Mouse (Mus musculus) neural tube, embryonic 14.5 days (tissue): ENCODE results near the gene Pum1. TPM values are rescaled to one million over a fixed set of nuclear protein-coding genes. Genes with fewer than 3 reads are reported as not detected.

Experiments
- ATAC-seq: fragments of 200-750 bp; cut with Nextera tagmentation; 2 replicates; pipeline ENCODE4 v1.8.0; 2017; ENCODE audit warnings: low read depth, mild to moderate bottlenecking, moderate TSS enrichment, moderate library complexity
- H3K27ac ChIP-seq: fragments of 300-500 bp; sonication (generic); 2 replicates; pipeline ENCODE4 v1.5.1; 2014; ENCODE audit warnings: low read depth, mild to moderate bottlenecking, control low read depth, low read length, moderate library complexity, mixed read lengths
- H3K27me3 ChIP-seq: fragments of 300-500 bp; sonication (generic); 2 replicates; pipeline ENCODE4 v1.6.1; 2014; ENCODE audit warnings: low read length; ENCODE audit not compliant: control insufficient read depth, insufficient read depth
- H3K36me3 ChIP-seq: fragments of 300-500 bp; sonication (generic); 2 replicates; pipeline ENCODE4 v1.6.1; 2014; ENCODE audit warnings: low read length, mixed read lengths; ENCODE audit not compliant: control insufficient read depth, insufficient read depth
- H3K4me1 ChIP-seq: fragments of 300-500 bp; sonication (generic); 2 replicates; pipeline ENCODE4 v1.6.1; 2014; ENCODE audit warnings: low read length; ENCODE audit not compliant: control insufficient read depth, insufficient read depth
- H3K4me2 ChIP-seq: fragments of 300-500 bp; sonication (generic); 2 replicates; pipeline ENCODE4 v1.6.1; 2014; ENCODE audit warnings: mild to moderate bottlenecking, low read depth, low read length, control low read depth
- H3K4me3 ChIP-seq: fragments of 300-500 bp; sonication (generic); 2 replicates; pipeline ENCODE4 v1.5.1; 2014; ENCODE audit warnings: low read depth, low read length, control low read depth, mixed read lengths
- H3K9ac ChIP-seq: fragments of 300-500 bp; sonication (generic); replicated peaks from 2 replicates; pipeline ENCODE4 v1.6.1; 2014; ENCODE audit warnings: low read depth, mild to moderate bottlenecking, control low read depth, low read length, mixed read lengths
- H3K9me3 ChIP-seq: fragments of 300-500 bp; sonication (generic); 2 replicates; pipeline ENCODE4 v1.6.1; 2016; ENCODE audit warnings: low read length; ENCODE audit not compliant: control insufficient read depth
- WGBS: fragments of 180-500 bp; shearing (Covaris S2); extraction: QIAGEN DNeasy Blood & Tissue Kit; methylation state at CpG from one replicate; pipeline ENCODE4 v1.1.7; 2014; 5-methylcytosine and 5-hydroxymethylcytosine counted together
- polyA plus RNA-seq: library from polyadenylated mRNA; unstranded; fragments of >200 nt; fragmentation: Nextera tagmentation; extraction: Ambion mirVana; gene quantifications from 2 replicates; pipeline ENCODE4 v1.2.1, GENCODE M21; 2014

The Pum1 gene
- polyA plus RNA-seq, 1 experiment from 2014 or later: 94.8 TPM

GRCm38 (mm10) chr4:130706215-130707000 is 43.3 kb downstream of the Pum1 start:
- Histone ChIP-seq H3K36me3 (0 out of 2 replicates have a peak, but pooled peaks cover 3% of the 10 kb centered on the region), H3K27me3 (no peaks in the 10 kb centered on the region), H3K9ac (no peak overlapping the region), H3K4me2 (no peak overlapping the region), H3K9me3 (no peaks in the 10 kb centered on the region), H3K4me1 (0 out of 2 replicates have a peak, but pooled peaks cover 4% of the 10 kb centered on the region), H3K4me3 (no peak overlapping the region), H3K27ac (no peak overlapping the region)
- no peak for ATAC-seq
- WGBS: 88% methylated on average over 3 of the region's 3 CpGs

GRCm38 (mm10) chr4:130711353-130711848 is 48.3 kb downstream of the Pum1 start:
- no peak overlapping the region for H3K27ac ChIP-seq
- 0 out of 2 replicates have a peak, but pooled peaks cover 3% of the 10 kb centered on the region for H3K36me3 ChIP-seq
- no peak for ATAC-seq
- no peak overlapping the region for H3K4me2 ChIP-seq
- H3K4me3 ChIP-seq: no peak overlapping the region
- peaks cover 7% of the 10 kb centered on the region; the same call in 1 of the 2 replicates for H3K4me1 ChIP-seq
- WGBS: 47% methylated on average over 5 of the region's 5 CpGs
- H3K9ac ChIP-seq: no peak overlapping the region
- H3K27me3 ChIP-seq: no peaks in the 10 kb centered on the region
- H3K9me3 ChIP-seq: no peaks in the 10 kb centered on the region

- ATAC-seq: no peak
- Histone ChIP-seq H3K4me3 (no peak overlapping the region), H3K9me3 (no peaks in the 10 kb centered on the region), H3K36me3 (0 out of 2 replicates have a peak, but pooled peaks cover 3% of the 10 kb centered on the region), H3K27me3 (no peaks in the 10 kb centered on the region), H3K4me2 (no peak overlapping the region), H3K27ac (no peak overlapping the region), H3K4me1 (peaks cover 7% of the 10 kb centered on the region; the same call in 1 of the 2 replicates), H3K9ac (no peak overlapping the region)
- WGBS: 83% methylated on average over 3 of the region's 3 CpGs
Measured at GRCm38 (mm10) chr4:130712341-130712740, 49.2 kb downstream of the Pum1 start.

GRCm38 (mm10) chr4:130713430-130713829 is 50.3 kb downstream of the Pum1 start:
- no peaks in the 10 kb centered on the region for H3K9me3 ChIP-seq
- WGBS: 89% methylated on average over 5 of the region's 5 CpGs
- no peak overlapping the region for H3K9ac ChIP-seq
- no peak overlapping the region for H3K4me2 ChIP-seq
- peaks cover 6% of the 10 kb centered on the region; the same call in 1 of the 2 replicates for H3K4me1 ChIP-seq
- no peak overlapping the region for H3K4me3 ChIP-seq
- no peak overlapping the region for H3K27ac ChIP-seq
- H3K27me3 ChIP-seq: no peaks in the 10 kb centered on the region
- no peak for ATAC-seq
- 0 out of 2 replicates have a peak, but pooled peaks cover 3% of the 10 kb centered on the region for H3K36me3 ChIP-seq

- ATAC-seq: no peak
- Histone ChIP-seq H3K27me3 (no peaks in the 10 kb centered on the region), H3K27ac (no peak overlapping the region), H3K4me2 (no peak overlapping the region), H3K36me3 (no peaks in the 10 kb centered on the region; the same call in 1 of the 2 replicates), H3K4me1 (peaks cover 16% of the 10 kb centered on the region), H3K9ac (no peak overlapping the region), H3K4me3 (no peak overlapping the region), H3K9me3 (no peaks in the 10 kb centered on the region)
Measured at GRCm38 (mm10) chr4:130715126-130715525, 52.0 kb downstream of the Pum1 start.

GRCm38 (mm10) chr4:130715623-130716022 is 52.5 kb downstream of the Pum1 start:
- Histone ChIP-seq H3K27ac (no peak overlapping the region), H3K4me3 (no peak overlapping the region), H3K27me3 (no peaks in the 10 kb centered on the region), H3K36me3 (no peaks in the 10 kb centered on the region; the same call in none of the 2 replicates), H3K4me2 (no peak overlapping the region), H3K9me3 (no peaks in the 10 kb centered on the region), H3K9ac (no peak overlapping the region), H3K4me1 (peaks cover 21% of the 10 kb centered on the region)
- no peak for ATAC-seq

GRCm38 (mm10) chr4:130719348-130719747 is 56.2 kb downstream of the Pum1 start:
- no peak overlapping the region for H3K9ac ChIP-seq
- no peak overlapping the region for H3K4me2 ChIP-seq
- H3K4me1 ChIP-seq: peaks cover 41% of the 10 kb centered on the region
- no peaks in the 10 kb centered on the region; the same call in none of the 2 replicates for H3K36me3 ChIP-seq
- no peak overlapping the region for H3K4me3 ChIP-seq
- ATAC-seq: no peak
- 49% methylated on average over 4 of the region's 4 CpGs for WGBS
- H3K9me3 ChIP-seq: no peaks in the 10 kb centered on the region
- H3K27ac ChIP-seq: no peak overlapping the region
- H3K27me3 ChIP-seq: no peaks in the 10 kb centered on the region

- Histone ChIP-seq H3K9me3 (no peaks in the 10 kb centered on the region), H3K27me3 (no peaks in the 10 kb centered on the region), H3K36me3 (no peaks in the 10 kb centered on the region; the same call in none of the 2 replicates), H3K4me2 (no peak overlapping the region), H3K27ac (no peak overlapping the region), H3K4me3 (no peak overlapping the region), H3K4me1 (peaks cover 45% of the 10 kb centered on the region), H3K9ac (no peak overlapping the region)
- WGBS: 35% methylated on average over 1 of the region's 1 CpGs
- ATAC-seq: no peak
Measured at GRCm38 (mm10) chr4:130722607-130723006, 59.5 kb downstream of the Pum1 start.

GRCm38 (mm10) chr4:130726118-130726517 is 63.0 kb downstream of the Pum1 start:
- H3K9ac ChIP-seq: 0 out of 2 replicates have a peak overlapping the region, but pooled peaks have one; percentile 16
- ATAC-seq: no peak
- no peak overlapping the region for H3K27ac ChIP-seq
- H3K9me3 ChIP-seq: no peaks in the 10 kb centered on the region
- H3K4me1 ChIP-seq: peaks cover 22% of the 10 kb centered on the region
- no peak overlapping the region for H3K4me3 ChIP-seq
- no peaks in the 10 kb centered on the region for H3K27me3 ChIP-seq
- WGBS: 45% methylated on average over 3 of the region's 3 CpGs
- H3K36me3 ChIP-seq: no peaks in the 10 kb centered on the region; the same call in 1 of the 2 replicates
- no peak overlapping the region for H3K4me2 ChIP-seq
